Mouse (Mus musculus): Measurements from ENCODE around the gene Cdc42se1. TPM values are rescaled to one million over a fixed set of nuclear protein-coding genes. Genes with fewer than 3 reads are reported as not detected.

Cdc42se1 gene
- polyA plus RNA-seq, 1 experiment from 2014 or later, result 48.7 TPM

DNA sequence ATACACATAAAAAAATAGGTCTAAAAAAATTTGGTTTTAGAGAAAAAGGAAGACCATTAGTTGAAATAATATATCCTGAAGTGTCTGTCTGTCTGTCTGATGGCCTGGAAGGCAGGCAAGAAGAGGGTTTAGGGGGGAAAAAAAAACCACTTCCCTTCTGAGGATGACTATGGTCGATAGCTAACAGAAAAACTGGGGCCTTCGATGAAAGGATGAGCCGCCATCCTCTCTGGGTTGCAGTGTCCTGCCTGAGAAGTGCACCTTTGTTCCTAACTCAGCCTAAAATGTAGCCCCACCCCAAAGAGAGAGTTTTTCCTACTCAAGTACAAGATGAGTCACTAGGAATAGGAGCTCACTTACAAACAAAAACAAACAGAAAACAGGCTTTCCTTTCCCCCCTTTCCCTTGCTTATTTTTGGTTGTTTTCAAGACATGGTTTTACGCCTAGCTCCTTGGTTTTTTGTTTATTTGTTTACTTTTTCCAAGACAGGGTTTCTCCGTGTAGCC, 47.9 kb downstream of the Cdc42se1 start:
- no peak overlapping the region for H3K4me2 ChIP-seq (ENCODE audit: low read depth, low read length)
- WGBS, result 85% methylated on average over 5 of the region's 5 CpGs
- H3K27ac ChIP-seq (ENCODE audit: low read depth, low read length), result no peak overlapping the region
- H3K9ac ChIP-seq (replicated peaks; ENCODE audit: low read depth, low read length), result no peak overlapping the region
- H3K36me3 ChIP-seq (ENCODE audit: control insufficient read depth, insufficient read depth, low read length), result no peaks in the 10 kb centered on the region
- H3K27me3 ChIP-seq (ENCODE audit: control insufficient read depth, insufficient read depth, low read length), result no peaks in the 10 kb centered on the region
- H3K9me3 ChIP-seq (ENCODE audit: control insufficient read depth, low read length), result no peaks in the 10 kb centered on the region
- H3K4me3 ChIP-seq (ENCODE audit: low read depth, low read length), result no peak overlapping the region
- no peak for ATAC-seq (ENCODE audit: low read depth)
- 0 out of 2 replicates have a peak, but pooled peaks cover 3% of the 10 kb centered on the region for H3K4me1 ChIP-seq (ENCODE audit: control insufficient read depth, insufficient read depth, low read length)

DNA sequence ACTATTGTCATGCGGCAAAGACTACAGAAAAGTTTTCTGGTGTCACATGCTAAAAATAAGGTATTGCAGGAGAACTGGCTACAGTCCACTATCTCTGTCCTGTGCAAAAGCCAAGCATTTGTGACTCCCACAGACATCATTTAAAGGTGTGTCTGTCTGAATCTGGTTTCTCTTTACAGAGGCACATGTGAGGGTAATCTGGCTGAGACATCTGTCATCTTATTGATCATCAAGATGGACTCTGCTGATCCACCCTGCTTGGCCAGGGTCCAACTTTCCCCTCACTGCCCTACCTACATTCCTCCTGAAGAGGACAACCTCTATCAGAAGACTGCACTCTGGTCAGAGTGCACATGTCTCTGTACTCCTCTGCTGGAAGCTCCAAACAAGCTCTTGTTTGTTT, 48.6 kb downstream of the Cdc42se1 start:
- Histone ChIP-seq H3K4me2 (ENCODE audit: low read depth, low read length) (no peak overlapping the region), H3K9ac (replicated peaks; ENCODE audit: low read depth, low read length) (no peak overlapping the region), H3K4me1 (ENCODE audit: control insufficient read depth, insufficient read depth, low read length) (0 out of 2 replicates have a peak, but pooled peaks cover 3% of the 10 kb centered on the region), H3K9me3 (ENCODE audit: control insufficient read depth, low read length) (no peaks in the 10 kb centered on the region), H3K4me3 (ENCODE audit: low read depth, low read length) (no peak overlapping the region), H3K27ac (ENCODE audit: low read depth, low read length) (no peak overlapping the region), H3K36me3 (ENCODE audit: control insufficient read depth, insufficient read depth, low read length) (no peaks in the 10 kb centered on the region), H3K27me3 (ENCODE audit: control insufficient read depth, insufficient read depth, low read length) (no peaks in the 10 kb centered on the region)
- no peak for ATAC-seq (ENCODE audit: low read depth)
- 91% methylated on average over 1 of the region's 1 CpGs for WGBS

DNA sequence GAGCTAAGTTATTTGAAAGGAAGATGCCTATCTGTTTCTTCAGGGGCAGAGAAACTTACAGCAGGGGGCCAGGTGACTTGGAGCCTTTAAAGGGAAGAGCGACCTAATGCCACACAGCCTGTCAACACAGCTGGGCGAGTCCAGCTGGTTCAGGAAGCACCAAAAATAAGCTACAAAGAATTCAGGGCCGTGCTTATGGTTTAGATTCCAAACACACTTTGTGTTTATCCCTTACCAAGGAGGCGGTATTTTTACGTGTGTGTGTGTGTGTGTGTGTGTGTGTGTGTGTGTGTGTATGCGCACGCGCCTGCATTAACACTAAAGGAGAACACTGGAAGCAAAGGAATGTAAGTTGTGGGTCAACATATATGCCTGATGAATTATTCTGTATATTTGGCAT, 52.2 kb downstream of the Cdc42se1 start:
- Histone ChIP-seq H3K4me2 (ENCODE audit: low read depth, low read length) (peak overlapping the region; percentile 57), H3K4me3 (ENCODE audit: low read depth, low read length) (peak overlapping the region; percentile 57), H3K27me3 (ENCODE audit: control insufficient read depth, insufficient read depth, low read length) (no peaks in the 10 kb centered on the region), H3K9me3 (ENCODE audit: control insufficient read depth, low read length) (no peaks in the 10 kb centered on the region), H3K4me1 (ENCODE audit: control insufficient read depth, insufficient read depth, low read length) (peaks cover 21% of the 10 kb centered on the region), H3K27ac (ENCODE audit: low read depth, low read length) (peak overlapping the region; percentile 85), H3K9ac (replicated peaks; ENCODE audit: low read depth, low read length) (peak overlapping the region; percentile 88), H3K36me3 (ENCODE audit: control insufficient read depth, insufficient read depth, low read length) (no peaks in the 10 kb centered on the region)
- WGBS, result 36% methylated on average over 8 of the region's 8 CpGs
- ATAC-seq (ENCODE audit: low read depth), result no peak

DNA sequence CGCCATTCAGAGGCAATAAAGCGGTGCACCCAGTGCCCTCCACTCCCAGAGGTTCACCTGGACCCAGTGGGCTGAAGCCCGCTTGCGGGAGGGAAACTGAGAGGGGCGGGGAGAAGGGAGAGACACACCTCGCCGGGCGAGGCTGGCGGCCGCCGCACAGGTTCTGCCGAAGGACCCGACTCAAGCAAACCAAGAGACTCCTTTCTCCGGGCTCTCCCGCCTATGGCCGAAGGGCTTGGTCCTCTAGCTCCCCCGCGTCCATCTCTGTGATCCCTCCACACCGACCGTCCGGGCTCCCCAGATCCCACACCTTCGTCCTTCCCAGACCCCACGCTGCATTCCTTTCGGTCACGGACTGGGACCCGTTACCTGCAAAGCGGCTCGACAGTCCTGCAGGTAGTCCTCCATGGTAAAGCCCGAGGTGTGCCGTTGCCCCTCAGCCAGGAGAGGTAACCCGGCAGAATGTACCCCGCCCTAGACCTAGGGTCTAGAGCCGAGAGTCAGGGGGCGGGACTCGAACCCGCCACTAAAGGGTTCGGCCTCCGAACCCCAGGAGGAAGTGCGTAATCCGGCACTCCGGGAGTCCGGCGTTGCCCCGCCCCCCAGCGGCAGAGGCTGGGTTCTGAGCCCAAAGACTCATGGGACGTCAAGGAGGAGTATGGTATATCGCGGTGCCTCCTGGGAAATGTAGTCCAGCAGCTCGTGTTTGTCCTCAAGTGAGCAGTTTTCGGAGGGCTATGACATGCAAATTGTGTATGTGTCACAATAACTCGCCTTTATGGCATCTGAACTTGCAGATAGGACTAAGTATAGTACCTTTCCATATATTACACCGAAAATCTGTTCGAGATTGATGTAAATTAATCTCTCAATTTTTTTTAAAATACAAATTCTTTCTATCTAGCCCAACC, 52.9 kb downstream of the Cdc42se1 start, which contains the start of the genes Mindy1 and Prune1:
TSS of gene Mindy1 (plus strand) at position 130 of the 911 bp plus-strand sequence.
TSS of gene Prune1 (minus strand) at position 861 of the 911 bp plus-strand sequence.
- under 1% methylated on average over 53 of the region's 53 CpGs for WGBS
- Histone ChIP-seq H3K27ac (ENCODE audit: low read depth, low read length) (peak within 1 kb of the TSS; percentile 88), H3K9ac (replicated peaks; ENCODE audit: low read depth, low read length) (peak within 1 kb of the TSS; percentile 88), H3K36me3 (ENCODE audit: control insufficient read depth, insufficient read depth, low read length) (no peaks in the 10 kb centered on the region), H3K27me3 (ENCODE audit: control insufficient read depth, insufficient read depth, low read length) (no peaks in the 10 kb centered on the region), H3K4me2 (ENCODE audit: low read depth, low read length) (peak within 1 kb of the TSS; percentile 57), H3K4me1 (ENCODE audit: control insufficient read depth, insufficient read depth, low read length) (peaks cover 21% of the 10 kb centered on the region), H3K4me3 (ENCODE audit: low read depth, low read length) (peak within 1 kb of the TSS; percentile 57), H3K9me3 (ENCODE audit: control insufficient read depth, low read length) (no peaks in the 10 kb centered on the region)
- peak; percentile 90 for ATAC-seq (ENCODE audit: low read depth)

DNA sequence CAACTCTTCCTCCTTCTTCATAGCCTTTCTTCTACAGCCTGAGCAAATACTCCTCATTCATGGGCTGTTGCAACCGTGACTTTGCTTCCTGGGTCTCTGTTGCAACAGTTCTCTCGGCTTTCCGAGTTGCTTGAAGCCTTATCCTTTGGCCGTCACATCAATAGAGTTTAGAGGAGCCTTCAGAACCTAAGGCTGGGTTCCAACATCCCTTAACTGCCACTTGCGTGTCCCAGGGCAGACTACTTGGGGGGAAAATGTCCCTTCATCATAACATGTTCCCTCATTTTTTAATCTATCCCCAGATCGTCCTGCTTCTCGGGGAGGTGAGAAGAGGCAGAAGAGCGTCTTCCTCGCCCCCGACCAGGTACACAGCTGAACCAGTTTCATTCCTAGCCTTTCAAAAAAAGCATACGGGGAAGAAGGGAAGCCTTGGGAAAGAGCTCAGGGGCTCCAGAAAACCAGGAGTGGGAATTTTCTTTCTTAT, 53.9 kb downstream of the Cdc42se1 start:
- H3K36me3 ChIP-seq (ENCODE audit: control insufficient read depth, insufficient read depth, low read length), result no peaks in the 10 kb centered on the region; the same call in 1 of the 2 replicates
- peak overlapping the region; percentile 79 for H3K9ac ChIP-seq (replicated peaks; ENCODE audit: low read depth, low read length)
- ATAC-seq (ENCODE audit: low read depth), result no peak
- H3K4me1 ChIP-seq (ENCODE audit: control insufficient read depth, insufficient read depth, low read length), result peaks cover 21% of the 10 kb centered on the region
- peak overlapping the region; percentile 57 for H3K4me2 ChIP-seq (ENCODE audit: low read depth, low read length)
- H3K27ac ChIP-seq (ENCODE audit: low read depth, low read length), result peak overlapping the region; percentile 88
- no peaks in the 10 kb centered on the region for H3K27me3 ChIP-seq (ENCODE audit: control insufficient read depth, insufficient read depth, low read length)
- H3K4me3 ChIP-seq (ENCODE audit: low read depth, low read length), result peak overlapping the region; percentile 57
- 0% methylated on average over 11 of the region's 11 CpGs for WGBS
- H3K9me3 ChIP-seq (ENCODE audit: control insufficient read depth, low read length), result no peaks in the 10 kb centered on the region

DNA sequence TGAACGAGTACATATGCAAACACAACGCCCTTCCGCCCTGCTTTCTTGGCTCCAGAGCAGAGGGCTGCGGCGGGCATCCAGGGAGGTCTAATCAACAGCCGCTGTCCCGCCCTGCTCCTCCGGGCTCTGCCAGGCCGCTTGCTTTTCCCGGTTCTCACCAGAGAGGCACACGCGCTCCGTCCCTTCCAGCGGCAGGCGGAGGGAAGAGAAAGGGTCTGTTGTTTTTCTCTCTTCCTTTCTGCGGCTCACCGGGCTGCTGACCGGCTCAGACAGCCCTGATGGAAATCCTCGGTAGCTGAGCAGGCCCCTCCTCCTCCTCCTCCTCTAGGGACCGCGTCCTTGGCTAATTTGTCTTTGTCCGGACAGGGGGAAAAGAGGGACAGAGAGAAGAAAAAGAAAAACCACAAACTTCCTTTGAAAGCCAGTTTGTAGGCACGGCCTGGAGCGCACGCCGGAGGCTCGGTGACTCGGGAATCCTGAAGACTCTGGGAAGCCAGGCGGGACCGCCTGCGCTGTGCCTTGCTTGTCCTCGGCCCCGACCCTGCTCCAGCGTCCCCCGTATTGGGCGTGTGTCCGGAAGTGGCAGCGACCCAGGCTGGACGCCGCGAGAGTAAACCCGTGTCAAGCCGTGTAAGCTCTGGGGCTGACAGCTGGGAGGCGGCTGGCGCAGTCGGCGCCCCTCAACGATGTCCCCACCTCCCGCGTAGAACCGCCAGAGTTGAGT, 54.5 kb downstream of the Cdc42se1 start:
- H3K4me2 ChIP-seq (ENCODE audit: low read depth, low read length), result peak overlapping the region; percentile 57
- WGBS, result 1% methylated on average over 51 of the region's 51 CpGs

DNA sequence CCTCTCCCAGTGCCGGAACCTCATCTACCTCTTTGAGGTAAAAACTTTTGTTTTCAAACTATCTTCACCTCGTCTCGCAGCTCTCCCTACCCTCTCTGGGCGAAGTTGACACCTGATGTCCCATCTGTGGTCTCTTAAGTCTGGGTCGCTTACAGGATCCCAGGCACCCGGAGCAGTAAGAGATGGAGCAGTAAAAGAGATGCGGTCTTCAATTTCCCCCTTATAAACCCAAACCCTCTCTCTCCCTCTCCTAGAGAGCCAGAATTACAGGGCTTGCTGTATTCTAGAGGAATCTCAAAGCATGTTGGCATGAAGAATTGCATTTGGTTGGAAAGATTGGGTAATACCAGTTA, 55.0 kb downstream of the Cdc42se1 start:
- Histone ChIP-seq H3K4me3 (ENCODE audit: low read depth, low read length) (peak overlapping the region; percentile 57), H3K36me3 (ENCODE audit: control insufficient read depth, insufficient read depth, low read length) (peaks cover 11% of the 10 kb centered on the region; the same call in 1 of the 2 replicates), H3K27ac (ENCODE audit: low read depth, low read length) (peak overlapping the region; percentile 88), H3K27me3 (ENCODE audit: control insufficient read depth, insufficient read depth, low read length) (no peaks in the 10 kb centered on the region), H3K4me1 (ENCODE audit: control insufficient read depth, insufficient read depth, low read length) (peaks cover 21% of the 10 kb centered on the region), H3K4me2 (ENCODE audit: low read depth, low read length) (peak overlapping the region; percentile 57), H3K9ac (replicated peaks; ENCODE audit: low read depth, low read length) (peak overlapping the region; percentile 79), H3K9me3 (ENCODE audit: control insufficient read depth, low read length) (no peaks in the 10 kb centered on the region)
- WGBS, result 0% methylated on average over 7 of the region's 7 CpGs
- no peak for ATAC-seq (ENCODE audit: low read depth)

More for the DNA sequence above, 54.5 kb downstream of the Cdc42se1 start:
- Histone ChIP-seq H3K9me3 (ENCODE audit: control insufficient read depth, low read length) (no peaks in the 10 kb centered on the region), H3K27ac (ENCODE audit: low read depth, low read length) (peak overlapping the region; percentile 88), H3K9ac (replicated peaks; ENCODE audit: low read depth, low read length) (peak overlapping the region; percentile 79), H3K27me3 (ENCODE audit: control insufficient read depth, insufficient read depth, low read length) (no peaks in the 10 kb centered on the region), H3K36me3 (ENCODE audit: control insufficient read depth, insufficient read depth, low read length) (peaks cover 6% of the 10 kb centered on the region; the same call in 1 of the 2 replicates), H3K4me1 (ENCODE audit: control insufficient read depth, insufficient read depth, low read length) (peaks cover 21% of the 10 kb centered on the region), H3K4me3 (ENCODE audit: low read depth, low read length) (peak overlapping the region; percentile 57)
- ATAC-seq (ENCODE audit: low read depth), result peak; percentile 65

DNA sequence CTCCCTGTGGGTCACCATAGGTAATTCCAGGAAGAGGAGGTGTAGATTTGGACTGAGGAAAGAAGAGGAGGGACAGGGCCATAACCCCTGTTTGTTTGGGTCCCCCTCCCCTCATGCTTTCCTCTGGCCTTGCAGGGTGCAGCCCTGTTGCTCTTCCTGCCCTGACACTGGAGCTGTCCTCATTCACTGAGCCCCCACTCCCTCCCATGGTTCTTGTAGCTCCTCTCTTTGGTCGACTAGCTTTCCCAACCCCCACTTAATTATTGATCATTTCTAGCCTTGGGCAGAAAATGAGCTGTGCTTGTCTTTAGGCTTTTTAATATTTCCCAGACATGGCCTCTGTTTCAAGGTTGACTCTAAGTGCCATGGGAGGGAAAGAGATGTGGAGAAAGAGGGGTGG, 55.5 kb downstream of the Cdc42se1 start:
- Histone ChIP-seq H3K9me3 (ENCODE audit: control insufficient read depth, low read length) (no peaks in the 10 kb centered on the region), H3K4me3 (ENCODE audit: low read depth, low read length) (peak overlapping the region; percentile 57), H3K27me3 (ENCODE audit: control insufficient read depth, insufficient read depth, low read length) (no peaks in the 10 kb centered on the region), H3K4me1 (ENCODE audit: control insufficient read depth, insufficient read depth, low read length) (peaks cover 21% of the 10 kb centered on the region), H3K9ac (replicated peaks; ENCODE audit: low read depth, low read length) (peak overlapping the region; percentile 79), H3K4me2 (ENCODE audit: low read depth, low read length) (peak overlapping the region; percentile 57), H3K27ac (ENCODE audit: low read depth, low read length) (no peak overlapping the region), H3K36me3 (ENCODE audit: control insufficient read depth, insufficient read depth, low read length) (peaks cover 11% of the 10 kb centered on the region; the same call in 1 of the 2 replicates)
- WGBS, result 19% methylated on average over 1 of the region's 1 CpGs
- ATAC-seq (ENCODE audit: low read depth), result no peak
